Mouse (Mus musculus) ES-E14 (cell line): ENCODE measurements around the gene Gm11032. TPM values are rescaled to one million over a fixed set of nuclear protein-coding genes. Genes with fewer than 3 reads are reported as not detected.

Experiments
- DNase-seq: peaks from one replicate; pipeline ENCODE4 v3.0.0-alpha.2; 2013; ENCODE audit warnings: low read depth, low spot score
- H3K27ac ChIP-seq: 2 replicates; pipeline ENCODE4 v1.5.1; 2012; ENCODE audit warnings: low read depth, mild to moderate bottlenecking, low read length, moderate library complexity, mixed read lengths; ENCODE audit not compliant: poor library complexity, insufficient read depth, severe bottlenecking
- H3K36me3 ChIP-seq: 2 replicates; pipeline ENCODE4 v1.6.1; 2012; ENCODE audit warnings: mild to moderate bottlenecking, low read length, moderate library complexity, mixed read lengths; ENCODE audit not compliant: control insufficient read depth, poor library complexity, insufficient read depth, severe bottlenecking
- H3K4me1 ChIP-seq, 2 experiments: fragments of 150-350 bp in 1 of 2; sonication (generic) in 1 of 2; 2 replicates each; pipeline ENCODE4 v1.6.1; 2012; ENCODE audit warnings: low read length in 2 of 2, mild to moderate bottlenecking in 1 of 2, mixed read lengths in 1 of 2; ENCODE audit not compliant: control insufficient read depth in 2 of 2, insufficient read depth in 2 of 2, poor library complexity in 1 of 2
- H3K4me3 ChIP-seq, 2 experiments: fragments of 150-350 bp in 1 of 2; sonication (generic) in 1 of 2; 2 replicates each; pipeline ENCODE4 v1.5.1; 2012; ENCODE audit warnings: low read length in 2 of 2, low read depth in 1 of 2, mild to moderate bottlenecking in 1 of 2, mixed read lengths in 1 of 2; ENCODE audit not compliant: insufficient read depth in 1 of 2, poor library complexity in 1 of 2, severe bottlenecking in 1 of 2
- H3K9ac ChIP-seq: 2 replicates; pipeline ENCODE4 v1.6.1; 2012; ENCODE audit warnings: low read depth, mild to moderate bottlenecking, low read length, mixed read lengths; ENCODE audit not compliant: poor library complexity, insufficient read depth, severe bottlenecking
- H3K9me3 ChIP-seq: fragments of 150-350 bp; sonication (generic); 2 replicates; pipeline ENCODE4 v1.6.1; 2012; ENCODE audit warnings: low read depth, mild to moderate bottlenecking, low read length; ENCODE audit not compliant: control insufficient read depth, insufficient read depth
- CHD2 ChIP-seq: IDR thresholded peaks from 2 replicates; pipeline ENCODE4 v1.6.1; 2014; ENCODE audit warnings: mild to moderate bottlenecking, low read depth, low read length, inconsistent platforms
- HCFC1 ChIP-seq: IDR thresholded peaks from 2 replicates; pipeline ENCODE4 v1.6.1; 2012; ENCODE audit warnings: low read length, inconsistent platforms, borderline replicate concordance; ENCODE audit not compliant: insufficient read depth
- MAFK ChIP-seq: IDR thresholded peaks from 2 replicates; pipeline ENCODE4 v1.6.1; 2014; ENCODE audit warnings: mild to moderate bottlenecking, low read depth, low read length, inconsistent platforms; ENCODE audit not compliant: insufficient read depth
- ZC3H11A ChIP-seq: IDR thresholded peaks from 2 replicates; pipeline ENCODE4 v1.6.1; 2012; ENCODE audit warnings: low read depth, mild to moderate bottlenecking, inconsistent platforms, low read length, borderline replicate concordance
- ZNF384 ChIP-seq: IDR thresholded peaks from 2 replicates; pipeline ENCODE4 v1.6.1; 2012; ENCODE audit warnings: low read depth, low read length, inconsistent platforms
- in situ Hi-C, 2 experiments: fragments of 600-800 bp; cut with MboI; formaldehyde crosslinking; loops; one replicate each; pipeline ENCODE4 v1.15.1; 2025; ENCODE audit warnings: low sequenced_read_pairs in 2 of 2, inconsistent platforms in 1 of 2; ENCODE audit not compliant: unreplicated experiment in 2 of 2
- total RNA-seq: library from RNA; depleted of rRNA; stranded (reverse); fragments of 300-350 nt; gene quantifications from 2 replicates; pipeline ENCODE4 v1.2.3, GENCODE M21; 2012

Gm11032 gene
- total RNA-seq, 1 experiment, result not detected

DNA sequence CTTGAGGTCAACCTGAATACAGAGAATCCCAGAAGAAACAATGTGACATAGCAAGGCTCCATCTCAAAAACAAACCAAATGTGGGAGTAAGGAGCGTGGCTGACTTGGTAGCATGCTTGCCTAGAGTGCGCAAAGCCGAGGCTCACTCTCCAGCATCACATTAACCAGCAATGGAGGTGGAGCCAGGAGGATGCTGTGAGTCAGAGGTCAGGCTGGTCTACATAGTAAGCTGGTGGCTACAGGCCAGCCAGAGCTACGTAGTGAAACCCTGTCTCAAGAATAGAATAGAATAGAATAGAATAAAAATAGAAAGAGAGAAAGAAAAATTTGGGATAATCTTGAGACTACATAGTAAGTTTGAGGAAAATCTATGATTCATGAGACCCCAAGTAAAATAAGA is 2.0 kb downstream of the Gm11032 start:
- TF ChIP-seq ZC3H11A (no peak), MAFK (no peak), HCFC1 (no peak), ZNF384 (no peak), CHD2 (no peak)
- in situ Hi-C loops, result no loop called here
- no peaks in the 10 kb centered on the region for H3K9me3 ChIP-seq
- no peak overlapping the region for H3K4me3 ChIP-seq
- no peak overlapping the region for H3K27ac ChIP-seq
- peaks cover 0 to 7% of the 10 kb centered on the region in 2 experiments; a peak in 1 of 4 replicates for H3K4me1 ChIP-seq
- no peak overlapping the region for H3K9ac ChIP-seq
- no peak for DNase-seq
- no peaks in the 10 kb centered on the region for H3K36me3 ChIP-seq

DNA sequence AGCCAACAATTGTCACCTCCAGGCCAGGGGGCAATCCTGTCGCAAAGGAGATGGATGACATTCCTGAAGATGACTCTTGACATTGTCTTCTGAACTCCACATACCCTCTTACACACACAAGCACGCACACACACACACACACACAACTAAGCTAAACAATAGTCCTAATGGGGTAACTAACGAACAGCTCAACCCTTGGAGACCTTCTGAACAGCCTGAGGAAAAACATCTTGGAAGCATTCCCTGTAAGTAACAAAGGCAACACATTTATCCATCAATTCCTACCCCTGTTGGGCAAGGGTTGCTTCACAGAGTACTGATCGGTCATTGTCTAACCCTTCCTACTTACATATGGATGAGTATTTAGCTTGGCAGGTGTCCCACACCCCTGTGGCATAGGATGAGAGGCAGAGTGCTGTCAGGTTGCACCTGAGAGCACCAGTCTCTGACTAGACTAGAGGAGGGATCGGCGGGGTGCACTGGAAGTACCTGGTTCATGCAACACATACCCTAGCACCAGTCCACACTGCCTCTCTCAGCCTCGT is 2.6 kb downstream of the Gm11032 start:
- TF ChIP-seq CHD2 (no peak), ZC3H11A (no peak), MAFK (no peak), ZNF384 (no peak), HCFC1 (no peak)
- no peak overlapping the region for H3K9ac ChIP-seq
- in situ Hi-C loops, result no loop called here
- no peak overlapping the region for H3K27ac ChIP-seq
- no peaks in the 10 kb centered on the region for H3K36me3 ChIP-seq
- peaks cover 0 to 7% of the 10 kb centered on the region in 2 experiments; a peak in 1 of 4 replicates for H3K4me1 ChIP-seq
- no peaks in the 10 kb centered on the region for H3K9me3 ChIP-seq
- H3K4me3 ChIP-seq, result peak overlapping the region; percentile 31 to 36; a peak in 3 of 4 replicates
- DNase-seq, result no peak

DNA sequence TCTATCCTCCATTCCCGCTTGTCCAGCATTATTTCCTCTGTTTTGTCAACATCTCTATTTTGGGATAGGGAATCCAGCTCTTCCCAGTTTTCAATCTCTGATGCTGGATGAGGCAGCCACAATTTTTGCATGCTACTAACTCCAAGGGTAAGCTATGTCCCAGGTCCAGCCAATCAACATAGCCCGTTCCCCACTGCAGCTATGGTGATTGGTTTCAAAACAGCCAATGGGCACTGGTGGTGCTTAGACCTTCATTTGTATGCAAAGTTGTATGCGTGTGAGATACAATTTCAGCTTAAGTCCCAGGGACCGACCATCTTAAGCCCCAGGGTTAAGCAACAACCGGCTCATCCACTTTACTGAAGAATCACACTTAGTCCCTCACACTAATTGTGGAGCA is 3.1 kb downstream of the Gm11032 start:
- TF ChIP-seq ZNF384 (no peak), CHD2 (no peak), MAFK (no peak), HCFC1 (no peak), ZC3H11A (no peak)
- in situ Hi-C loops, result no loop called here
- Histone ChIP-seq H3K36me3 (no peaks in the 10 kb centered on the region), H3K9me3 (no peaks in the 10 kb centered on the region), H3K9ac (no peak overlapping the region), H3K4me3 (peak overlapping the region; percentile 31 to 36; a peak in 3 of 4 replicates), H3K27ac (no peak overlapping the region), H3K4me1 (peaks cover 0 to 7% of the 10 kb centered on the region in 2 experiments; a peak in 1 of 4 replicates)
- DNase-seq, result peak; percentile 50

DNA sequence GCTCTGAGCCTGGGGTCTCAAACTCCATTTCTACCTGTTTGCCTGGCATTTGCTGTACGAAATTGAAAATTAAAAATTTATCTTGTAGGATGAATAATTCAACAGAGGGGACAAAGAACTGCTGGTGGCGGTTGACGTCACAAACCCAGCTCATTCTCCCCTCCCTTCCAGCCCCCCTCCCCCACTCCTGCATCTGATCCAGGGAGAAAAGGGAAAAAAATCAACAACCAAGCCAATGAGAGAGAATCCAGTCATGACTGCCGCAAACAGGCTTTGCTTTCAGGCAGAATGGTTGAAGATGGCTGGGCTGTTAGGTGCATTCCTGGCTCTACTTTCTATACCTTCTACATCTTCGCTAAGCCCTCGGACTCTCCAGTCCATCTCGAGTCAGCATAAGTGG is 6.1 kb downstream of the Gm11032 start:
- H3K4me1 ChIP-seq, result peaks cover 6 to 14% of the 10 kb centered on the region in 2 experiments; a peak in 3 of 4 replicates
- DNase-seq, result no peak
- no peaks in the 10 kb centered on the region for H3K36me3 ChIP-seq
- no peak for TF ChIP-seq ZC3H11A
- no peak for TF ChIP-seq MAFK
- TF ChIP-seq HCFC1, result no peak
- no peak for TF ChIP-seq CHD2
- TF ChIP-seq ZNF384, result no peak
- no peak overlapping the region for H3K4me3 ChIP-seq
- H3K27ac ChIP-seq, result no peak overlapping the region
- in situ Hi-C loops, result no loop called here
- no peaks in the 10 kb centered on the region for H3K9me3 ChIP-seq
- H3K9ac ChIP-seq, result no peak overlapping the region

DNA sequence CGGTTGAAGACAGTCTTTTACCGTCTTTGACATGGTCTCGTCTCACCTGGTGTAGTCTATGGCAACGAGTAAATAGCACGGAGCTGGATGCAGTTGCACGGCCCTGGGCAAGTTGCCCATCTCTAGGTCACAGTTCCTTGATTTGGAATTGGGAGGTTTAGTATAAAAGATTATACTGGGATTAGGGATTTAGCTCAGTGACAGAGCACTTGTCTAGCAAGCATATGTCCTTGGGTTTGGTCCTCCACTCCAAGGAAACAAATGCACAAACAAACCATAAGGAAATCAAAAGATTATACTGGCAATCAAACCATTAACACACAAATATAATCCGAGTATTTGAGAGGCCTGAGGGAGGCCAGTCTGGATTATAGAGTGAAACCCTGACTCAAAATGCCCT is 7.8 kb downstream of the Gm11032 start:
- Histone ChIP-seq H3K36me3 (no peaks in the 10 kb centered on the region), H3K4me1 (peaks cover 6 to 13% of the 10 kb centered on the region in 2 experiments; a peak in 3 of 4 replicates), H3K4me3 (no peak overlapping the region), H3K27ac (no peak overlapping the region), H3K9me3 (no peaks in the 10 kb centered on the region), H3K9ac (no peak overlapping the region)
- TF ChIP-seq MAFK, result no peak
- in situ Hi-C loops, result no loop called here
- DNase-seq, result no peak
